Mouse (Mus musculus): ENCODE results near the gene Sh3bgrl2.

DNA sequence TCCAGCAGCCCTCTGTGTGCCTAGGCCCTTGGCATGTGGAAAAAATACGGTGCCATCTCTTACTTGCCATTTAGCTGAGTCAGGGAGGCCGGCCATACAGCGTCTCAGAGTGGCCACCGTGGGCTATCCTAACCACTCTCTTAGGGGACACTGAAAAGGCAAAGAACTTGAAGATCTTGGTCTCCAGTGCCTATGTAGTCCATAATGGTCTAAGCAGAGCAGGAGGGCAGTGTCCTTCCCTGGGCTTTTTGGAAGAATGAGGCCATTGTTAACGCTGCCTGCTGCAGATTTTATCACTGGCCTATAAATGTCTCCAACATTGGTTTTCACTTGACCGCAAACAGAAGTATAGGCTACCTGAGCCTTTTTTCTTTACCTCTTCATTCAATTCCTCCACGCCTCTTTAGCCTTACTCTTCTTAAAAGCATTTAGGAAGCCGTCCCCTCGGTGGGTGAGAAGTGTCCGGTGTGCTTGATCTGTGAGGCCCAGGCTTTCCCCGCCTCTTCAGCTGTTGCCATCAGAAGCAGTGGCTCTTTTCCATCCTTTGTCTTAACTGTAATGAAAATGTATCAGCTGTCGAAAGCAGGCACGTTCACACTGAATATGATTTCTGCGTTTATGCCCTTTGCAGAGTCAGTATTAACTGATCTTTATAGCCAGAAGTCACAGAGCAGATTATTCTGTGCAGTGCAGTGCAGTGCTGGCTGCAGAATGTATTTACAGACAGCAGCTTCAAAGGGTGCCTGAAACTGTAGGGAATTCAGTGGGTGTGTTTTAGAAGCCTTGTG lies 41.7 kb downstream of the Sh3bgrl2 start:
- TF ChIP-seq EP300 (IDR thresholded peaks at IDR 0.05; ENCODE audit: low read depth) (no peak), CTCF (IDR thresholded peaks at IDR 0.05; ENCODE audit: low read depth) (no peak)
